Mouse (Mus musculus) midbrain, embryonic 14.5 days (tissue): ENCODE results near the gene Usp39. TPM values are rescaled to one million over a fixed set of nuclear protein-coding genes. Genes with fewer than 3 reads are reported as not detected.

Experiments
- ATAC-seq: fragments of 200-750 bp; cut with Nextera tagmentation; 2 replicates; pipeline ENCODE4 v1.8.0; 2017; ENCODE audit warnings: moderate number of reproducible peaks, moderate library complexity; ENCODE audit not compliant: low FRiP score, low TSS enrichment
- DNase-seq: peaks from one replicate; pipeline ENCODE4 v3.0.0-alpha.2; 2015
- H3K27ac ChIP-seq: fragments of 300-500 bp; sonication (generic); replicated peaks from 2 replicates; pipeline ENCODE4 v1.5.1; 2014; ENCODE audit warnings: mild to moderate bottlenecking, low read depth, low read length, moderate library complexity
- H3K27me3 ChIP-seq: fragments of 300-500 bp; sonication (generic); 2 replicates; pipeline ENCODE4 v1.6.1; 2014; ENCODE audit warnings: low read length, control low read depth, mixed read lengths; ENCODE audit not compliant: control insufficient read depth, insufficient read depth
- H3K36me3 ChIP-seq: fragments of 300-500 bp; sonication (generic); 2 replicates; pipeline ENCODE4 v1.6.1; 2014; ENCODE audit warnings: low read length, control low read depth; ENCODE audit not compliant: control insufficient read depth, insufficient read depth
- H3K4me1 ChIP-seq: fragments of 300-500 bp; sonication (generic); 2 replicates; pipeline ENCODE4 v1.6.1; 2014; ENCODE audit warnings: mild to moderate bottlenecking, antibody characterized with exemption, low read length, control low read depth; ENCODE audit not compliant: control insufficient read depth, insufficient read depth
- H3K4me2 ChIP-seq: fragments of 300-500 bp; sonication (generic); 2 replicates; pipeline ENCODE4 v1.6.1; 2014; ENCODE audit warnings: mild to moderate bottlenecking, low read length, moderate library complexity
- H3K4me3 ChIP-seq: fragments of 300-500 bp; sonication (generic); replicated peaks from 2 replicates; pipeline ENCODE4 v1.5.1; 2014; ENCODE audit warnings: low read depth, low read length
- H3K9ac ChIP-seq: fragments of 300-500 bp; sonication (generic); replicated peaks from 2 replicates; pipeline ENCODE4 v1.6.1; 2014; ENCODE audit warnings: mild to moderate bottlenecking, low read length, moderate library complexity
- H3K9me3 ChIP-seq: fragments of 300-500 bp; sonication (generic); 2 replicates; pipeline ENCODE4 v1.6.1; 2016; ENCODE audit warnings: low read length, control low read depth, mixed read lengths; ENCODE audit not compliant: control insufficient read depth
- WGBS: fragments of 180-500 bp; shearing (Covaris S2); extraction: QIAGEN DNeasy Blood & Tissue Kit; methylation state at CpG from one replicate; pipeline ENCODE4 v1.1.7; 2014; 5-methylcytosine and 5-hydroxymethylcytosine counted together
- polyA plus RNA-seq: library from polyadenylated mRNA; unstranded; fragments of >200 nt; fragmentation: Nextera tagmentation; extraction: Ambion mirVana; gene quantifications from 2 replicates; pipeline ENCODE4 v1.2.1, GENCODE M21; 2014

The Usp39 gene
- polyA plus RNA-seq, 1 experiment from 2014 or later = 60.6 TPM

GRCm38 (mm10) chr6:72386561-72386960, 41.6 kb upstream of the Usp39 start:
- 0 out of 2 replicates have a peak, but pooled peaks cover 9% of the 10 kb centered on the region for H3K4me1 ChIP-seq
- ATAC-seq = no peak
- no peaks in the 10 kb centered on the region for H3K36me3 ChIP-seq
- no peak overlapping the region for H3K4me2 ChIP-seq
- WGBS = 93% methylated on average over 2 of the region's 2 CpGs
- H3K27ac ChIP-seq = no peak overlapping the region
- no peaks in the 10 kb centered on the region for H3K9me3 ChIP-seq
- H3K9ac ChIP-seq = no peak overlapping the region
- H3K4me3 ChIP-seq = no peak overlapping the region
- no peak for DNase-seq
- H3K27me3 ChIP-seq = peaks cover 16% of the 10 kb centered on the region; the same call in 1 of the 2 replicates

- DNase-seq (no peak), ATAC-seq (no peak)
- 91% methylated on average over 4 of the region's 4 CpGs for WGBS
- Histone ChIP-seq H3K27ac (no peak overlapping the region), H3K4me2 (no peak overlapping the region), H3K4me3 (no peak overlapping the region), H3K27me3 (peaks cover 14% of the 10 kb centered on the region; the same call in 1 of the 2 replicates), H3K36me3 (no peaks in the 10 kb centered on the region), H3K4me1 (0 out of 2 replicates have a peak, but pooled peaks cover 9% of the 10 kb centered on the region), H3K9me3 (no peaks in the 10 kb centered on the region), H3K9ac (no peak overlapping the region)
Measured at GRCm38 (mm10) chr6:72385258-72385657, 40.3 kb upstream of the Usp39 start.

- H3K27me3 ChIP-seq = peaks cover 15% of the 10 kb centered on the region; the same call in 1 of the 2 replicates
- WGBS = 96% methylated on average over 7 of the region's 7 CpGs
- no peaks in the 10 kb centered on the region for H3K9me3 ChIP-seq
- no peak for ATAC-seq
- no peaks in the 10 kb centered on the region for H3K36me3 ChIP-seq
- DNase-seq = no peak
- H3K4me2 ChIP-seq = no peak overlapping the region
- 0 out of 2 replicates have a peak, but pooled peaks cover 5% of the 10 kb centered on the region for H3K4me1 ChIP-seq
- H3K9ac ChIP-seq = no peak overlapping the region
- no peak overlapping the region for H3K27ac ChIP-seq
- H3K4me3 ChIP-seq = no peak overlapping the region
Measured at GRCm38 (mm10) chr6:72383952-72384351, 39.0 kb upstream of the Usp39 start.

GRCm38 (mm10) chr6:72383142-72383820, 38.3 kb upstream of the Usp39 start:
- H3K36me3 ChIP-seq = no peaks in the 10 kb centered on the region
- H3K27ac ChIP-seq = no peak overlapping the region
- H3K4me2 ChIP-seq = no peak overlapping the region
- WGBS = 79% methylated on average over 6 of the region's 6 CpGs
- DNase-seq = no peak
- 0 out of 2 replicates have a peak, but pooled peaks cover 5% of the 10 kb centered on the region for H3K4me1 ChIP-seq
- ATAC-seq = no peak
- H3K4me3 ChIP-seq = no peak overlapping the region
- H3K27me3 ChIP-seq = peaks cover 15% of the 10 kb centered on the region; the same call in 1 of the 2 replicates
- no peaks in the 10 kb centered on the region for H3K9me3 ChIP-seq
- H3K9ac ChIP-seq = no peak overlapping the region

- 0 out of 2 replicates have a peak, but pooled peaks cover 5% of the 10 kb centered on the region for H3K4me1 ChIP-seq
- no peak overlapping the region for H3K4me2 ChIP-seq
- H3K4me3 ChIP-seq = no peak overlapping the region
- H3K27me3 ChIP-seq = peaks cover 15% of the 10 kb centered on the region; the same call in 1 of the 2 replicates
- 82% methylated on average over 6 of the region's 6 CpGs for WGBS
- no peak for DNase-seq
- H3K9ac ChIP-seq = no peak overlapping the region
- ATAC-seq = no peak
- no peaks in the 10 kb centered on the region for H3K9me3 ChIP-seq
- H3K27ac ChIP-seq = no peak overlapping the region
- no peaks in the 10 kb centered on the region for H3K36me3 ChIP-seq
Measured at GRCm38 (mm10) chr6:72382494-72382893, 37.5 kb upstream of the Usp39 start.

GRCm38 (mm10) chr6:72380131-72380770, 35.3 kb upstream of the Usp39 start, which contains the start of gene Vamp5:
Gene Vamp5, minus strand, starts transcription at chr6:72380468.
- Histone ChIP-seq H3K4me2 (peak within 1 kb of the TSS; percentile 57), H3K4me1 (0 out of 2 replicates have a peak, but pooled peaks cover 5% of the 10 kb centered on the region), H3K36me3 (no peaks in the 10 kb centered on the region), H3K27ac (no peak within 1 kb of the TSS), H3K9me3 (no peaks in the 10 kb centered on the region), H3K9ac (peak within 1 kb of the TSS; percentile 42), H3K4me3 (peak within 1 kb of the TSS; percentile 36), H3K27me3 (peaks cover 15% of the 10 kb centered on the region; the same call in 1 of the 2 replicates)
- ATAC-seq = no peak; the same call in 1 of the 2 replicates
- 2% methylated on average over 49 of the region's 49 CpGs for WGBS
- DNase-seq = peak; percentile 47

- Histone ChIP-seq H3K27ac (no peak overlapping the region), H3K4me3 (peak overlapping the region; percentile 36; the same call in 1 of the 2 replicates), H3K27me3 (peaks cover 15% of the 10 kb centered on the region; the same call in 1 of the 2 replicates), H3K4me1 (0 out of 2 replicates have a peak, but pooled peaks cover 5% of the 10 kb centered on the region), H3K36me3 (no peaks in the 10 kb centered on the region), H3K4me2 (peak overlapping the region; percentile 57), H3K9me3 (no peaks in the 10 kb centered on the region), H3K9ac (no peak overlapping the region; the same call in 1 of the 2 replicates)
- 42% methylated on average over 7 of the region's 7 CpGs for WGBS
- DNase-seq (no peak), ATAC-seq (no peak)
Measured at GRCm38 (mm10) chr6:72379377-72380130, 34.6 kb upstream of the Usp39 start.

GRCm38 (mm10) chr6:72378510-72379234, 33.7 kb upstream of the Usp39 start:
- DNase-seq = no peak
- no peak overlapping the region for H3K9ac ChIP-seq
- no peaks in the 10 kb centered on the region for H3K36me3 ChIP-seq
- H3K9me3 ChIP-seq = no peaks in the 10 kb centered on the region
- no peak for ATAC-seq
- 0 out of 2 replicates have a peak, but pooled peaks cover 5% of the 10 kb centered on the region for H3K4me1 ChIP-seq
- no peak overlapping the region for H3K27ac ChIP-seq
- H3K4me2 ChIP-seq = no peak overlapping the region
- no peak overlapping the region for H3K4me3 ChIP-seq
- WGBS = 85% methylated on average over 8 of the region's 8 CpGs
- peaks cover 15% of the 10 kb centered on the region; the same call in 1 of the 2 replicates for H3K27me3 ChIP-seq
